Mouse (Mus musculus) neural tube, embryonic 13.5 days (tissue): ENCODE results near the gene Ttc7b. TPM values are rescaled to one million over a fixed set of nuclear protein-coding genes. Genes with fewer than 3 reads are reported as not detected.
A peak's percentile ranks its signal among the peaks of the same experiment; 100 is the strongest.

Experiments used
- ATAC-seq: fragments of 200-750 bp; cut with Nextera tagmentation; 2 replicates; pipeline ENCODE4 v1.8.0; 2017; ENCODE audit warnings: low read depth, mild to moderate bottlenecking, moderate TSS enrichment, moderate library complexity
- H3K27ac ChIP-seq: fragments of 300-500 bp; sonication (generic); replicated peaks from 2 replicates; pipeline ENCODE4 v1.5.1; 2015; ENCODE audit warnings: moderate library complexity, mild to moderate bottlenecking, inconsistent platforms
- H3K27me3 ChIP-seq: fragments of 300-500 bp; sonication (generic); 2 replicates; pipeline ENCODE4 v1.6.1; 2015; ENCODE audit warnings: mild to moderate bottlenecking, inconsistent platforms
- H3K36me3 ChIP-seq: fragments of 300-500 bp; sonication (generic); 2 replicates; pipeline ENCODE4 v1.6.1; 2015; ENCODE audit warnings: mild to moderate bottlenecking, inconsistent platforms
- H3K4me1 ChIP-seq: fragments of 300-500 bp; sonication (generic); replicated peaks from 2 replicates; pipeline ENCODE4 v1.6.1; 2015; ENCODE audit warnings: inconsistent platforms
- H3K4me2 ChIP-seq: fragments of 300-500 bp; sonication (generic); 2 replicates; pipeline ENCODE4 v1.6.1; 2015; ENCODE audit warnings: inconsistent platforms, mild to moderate bottlenecking, moderate library complexity
- H3K4me3 ChIP-seq: fragments of 300-500 bp; sonication (generic); 2 replicates; pipeline ENCODE4 v1.5.1; 2015; ENCODE audit warnings: mild to moderate bottlenecking, inconsistent platforms
- H3K9ac ChIP-seq: fragments of 300-500 bp; sonication (generic); 2 replicates; pipeline ENCODE4 v1.6.1; 2015; ENCODE audit warnings: moderate library complexity, mild to moderate bottlenecking, inconsistent platforms
- H3K9me3 ChIP-seq: fragments of 300-500 bp; sonication (generic); 2 replicates; pipeline ENCODE4 v1.6.1; 2016; ENCODE audit warnings: inconsistent platforms
- WGBS: fragments of 180-500 bp; shearing (Covaris S2); methylation state at CpG from one replicate; pipeline ENCODE4 v1.1.7; 2015; 5-methylcytosine and 5-hydroxymethylcytosine counted together
- polyA plus RNA-seq: library from polyadenylated mRNA; unstranded; fragments of >200 nt; fragmentation: Nextera tagmentation; extraction: Ambion mirVana; gene quantifications from 2 replicates; pipeline ENCODE4 v1.2.1, GENCODE M21; 2015

The Ttc7b gene
- polyA plus RNA-seq, 1 experiment from 2014 or later = 7.3 TPM

- Histone ChIP-seq H3K36me3 (no peaks in the 10 kb centered on the region), H3K27ac (no peak overlapping the region), H3K9ac (no peak overlapping the region), H3K4me3 (no peak overlapping the region), H3K27me3 (no peaks in the 10 kb centered on the region), H3K4me2 (no peak overlapping the region), H3K4me1 (peaks cover 14% of the 10 kb centered on the region), H3K9me3 (no peaks in the 10 kb centered on the region)
- WGBS = 59% methylated on average over 9 of the region's 9 CpGs
- ATAC-seq = peak; percentile 65
These were observed 254.9 kb downstream of the Ttc7b start for GRCm38 (mm10) chr12:100265546-100266309.

- H3K4me3 ChIP-seq = no peak overlapping the region
- H3K9ac ChIP-seq = no peak overlapping the region
- H3K27me3 ChIP-seq = no peaks in the 10 kb centered on the region
- WGBS = 88% methylated on average over 4 of the region's 4 CpGs
- no peak overlapping the region for H3K27ac ChIP-seq
- peaks cover 14% of the 10 kb centered on the region for H3K4me1 ChIP-seq
- ATAC-seq = no peak
- H3K4me2 ChIP-seq = no peak overlapping the region
- H3K36me3 ChIP-seq = no peaks in the 10 kb centered on the region
- H3K9me3 ChIP-seq = no peaks in the 10 kb centered on the region
These were observed 255.7 kb downstream of the Ttc7b start for GRCm38 (mm10) chr12:100264941-100265340.

- Histone ChIP-seq H3K9ac (no peak overlapping the region), H3K27ac (no peak overlapping the region), H3K4me1 (peaks cover 14% of the 10 kb centered on the region), H3K4me2 (no peak overlapping the region), H3K9me3 (no peaks in the 10 kb centered on the region), H3K36me3 (no peaks in the 10 kb centered on the region), H3K27me3 (no peaks in the 10 kb centered on the region), H3K4me3 (no peak overlapping the region)
- ATAC-seq = no peak
- 77% methylated on average over 6 of the region's 6 CpGs for WGBS
These were observed 257.8 kb downstream of the Ttc7b start for GRCm38 (mm10) chr12:100262846-100263245.

- 88% methylated on average over 6 of the region's 6 CpGs for WGBS
- Histone ChIP-seq H3K9me3 (no peaks in the 10 kb centered on the region), H3K4me2 (no peak overlapping the region), H3K27me3 (no peaks in the 10 kb centered on the region), H3K27ac (no peak overlapping the region), H3K4me1 (peaks cover 13% of the 10 kb centered on the region), H3K9ac (no peak overlapping the region), H3K4me3 (no peak overlapping the region), H3K36me3 (no peaks in the 10 kb centered on the region)
- ATAC-seq = no peak
These were observed 258.9 kb downstream of the Ttc7b start for GRCm38 (mm10) chr12:100261761-100262160.

GRCm38 (mm10) chr12:100260151-100260550, 260.5 kb downstream of the Ttc7b start:
- H3K36me3 ChIP-seq = no peaks in the 10 kb centered on the region
- WGBS = 74% methylated on average over 2 of the region's 2 CpGs
- no peaks in the 10 kb centered on the region for H3K4me1 ChIP-seq
- H3K4me3 ChIP-seq = no peak overlapping the region
- no peaks in the 10 kb centered on the region for H3K9me3 ChIP-seq
- no peak overlapping the region for H3K9ac ChIP-seq
- H3K27me3 ChIP-seq = no peaks in the 10 kb centered on the region
- H3K27ac ChIP-seq = no peak overlapping the region
- H3K4me2 ChIP-seq = no peak overlapping the region
- no peak for ATAC-seq

- WGBS = 79% methylated on average over 3 of the region's 3 CpGs
- H3K27ac ChIP-seq = no peak overlapping the region
- no peaks in the 10 kb centered on the region for H3K36me3 ChIP-seq
- no peak overlapping the region for H3K4me3 ChIP-seq
- H3K9me3 ChIP-seq = no peaks in the 10 kb centered on the region
- H3K4me2 ChIP-seq = no peak overlapping the region
- H3K9ac ChIP-seq = no peak overlapping the region
- no peak for ATAC-seq
- H3K27me3 ChIP-seq = no peaks in the 10 kb centered on the region
- peaks cover 5% of the 10 kb centered on the region; the same call in 1 of the 2 replicates for H3K4me1 ChIP-seq
These were observed 262.8 kb downstream of the Ttc7b start for GRCm38 (mm10) chr12:100257779-100258178.

GRCm38 (mm10) chr12:100255441-100255949, 265.1 kb downstream of the Ttc7b start:
- WGBS = 94% methylated on average over 2 of the region's 2 CpGs

GRCm38 (mm10) chr12:100254471-100254870, 266.2 kb downstream of the Ttc7b start:
- no peak overlapping the region for H3K4me3 ChIP-seq
- H3K36me3 ChIP-seq = no peaks in the 10 kb centered on the region
- H3K27me3 ChIP-seq = no peaks in the 10 kb centered on the region
- peaks cover 5% of the 10 kb centered on the region; the same call in 1 of the 2 replicates for H3K4me1 ChIP-seq
- H3K9me3 ChIP-seq = no peaks in the 10 kb centered on the region
- 84% methylated on average over 4 of the region's 4 CpGs for WGBS
- no peak overlapping the region for H3K27ac ChIP-seq
- no peak for ATAC-seq
- no peak overlapping the region for H3K4me2 ChIP-seq
- H3K9ac ChIP-seq = no peak overlapping the region

More at GRCm38 (mm10) chr12:100255441-100255949, 265.1 kb downstream of the Ttc7b start:
- Histone ChIP-seq H3K9ac (no peak overlapping the region), H3K27me3 (no peaks in the 10 kb centered on the region), H3K4me1 (peaks cover 5% of the 10 kb centered on the region; the same call in 1 of the 2 replicates), H3K4me3 (no peak overlapping the region), H3K9me3 (no peaks in the 10 kb centered on the region), H3K36me3 (no peaks in the 10 kb centered on the region), H3K4me2 (no peak overlapping the region), H3K27ac (no peak overlapping the region)
- ATAC-seq = no peak

Other genes starting within 250 kb of the Ttc7b start
- 5.5 and 6.2 TPM in 2 replicates for gene Rps6ka5, start 206.2 kb upstream of the Ttc7b start, polyA plus RNA-seq